Mouse (Mus musculus): ENCODE data around the gene Prkar2b.

The Prkar2b gene

GRCm38 (mm10) chr12:32060247-32061089, 628 bp downstream of the Prkar2b start:
- DNase-seq (ENCODE audit: low spot score) = peak; percentile 32

DNA sequence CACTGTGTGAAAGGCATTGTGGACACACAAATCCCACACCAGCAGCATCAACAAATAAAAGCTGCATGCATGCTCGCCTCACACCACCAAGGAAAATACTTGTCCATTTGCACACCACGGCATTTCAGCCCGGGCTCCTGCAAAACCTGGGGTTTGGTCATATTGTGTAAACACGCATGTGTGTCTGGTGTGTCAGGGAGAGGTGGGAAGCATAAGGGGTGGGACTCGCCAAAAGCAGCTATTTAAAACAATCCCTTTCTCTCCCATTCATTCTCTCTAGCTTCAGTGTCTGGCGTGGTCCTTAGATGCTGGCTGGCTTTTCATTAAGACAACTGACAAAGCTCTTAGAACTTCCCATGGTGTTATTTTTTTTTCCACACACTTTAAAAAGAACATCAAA, 1.4 kb downstream of the Prkar2b start:
- DNase-seq (ENCODE audit: low spot score) = no peak

GRCm38 (mm10) chr12:32059135-32059534, 2.0 kb downstream of the Prkar2b start:
- no peak for DNase-seq (ENCODE audit: low spot score)

- no peak for DNase-seq (ENCODE audit: low spot score)
These were observed 3.5 kb downstream of the Prkar2b start for GRCm38 (mm10) chr12:32057461-32058199.

- DNase-seq (ENCODE audit: low spot score) = no peak
These were observed 5.3 kb downstream of the Prkar2b start for GRCm38 (mm10) chr12:32055797-32056196.

DNA sequence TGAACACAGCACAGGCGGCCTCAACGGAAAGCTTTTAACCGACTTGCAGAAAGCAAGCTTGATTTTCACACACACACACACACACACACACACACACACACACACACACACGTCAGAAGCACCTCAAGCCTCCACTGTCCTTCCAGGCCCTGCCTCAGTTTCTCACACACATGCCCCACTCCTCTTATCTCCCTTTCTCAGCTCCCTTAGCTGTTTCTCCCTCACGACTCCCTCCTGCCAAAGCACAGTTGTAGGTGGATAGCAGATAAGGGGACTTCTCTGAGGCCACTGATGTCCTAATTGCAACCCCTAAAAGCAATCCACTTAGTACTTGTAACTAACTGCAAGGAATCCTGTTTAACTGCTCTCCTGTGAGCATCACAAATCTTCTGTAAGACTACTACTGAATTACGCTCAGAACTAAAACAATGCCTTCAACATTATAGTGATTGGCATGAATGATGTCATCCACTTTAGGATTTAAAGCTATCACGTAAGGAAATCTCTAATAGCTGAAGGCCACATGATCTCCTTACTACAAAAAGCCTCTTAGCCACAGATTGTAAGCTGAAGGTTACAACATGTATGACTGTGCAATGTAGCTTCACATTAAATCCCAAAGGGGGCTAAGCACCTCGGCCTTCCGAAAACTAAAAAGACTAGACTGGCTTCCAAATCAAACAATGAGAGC, 6.5 kb downstream of the Prkar2b start:
- no peak for DNase-seq (ENCODE audit: low spot score)

DNA sequence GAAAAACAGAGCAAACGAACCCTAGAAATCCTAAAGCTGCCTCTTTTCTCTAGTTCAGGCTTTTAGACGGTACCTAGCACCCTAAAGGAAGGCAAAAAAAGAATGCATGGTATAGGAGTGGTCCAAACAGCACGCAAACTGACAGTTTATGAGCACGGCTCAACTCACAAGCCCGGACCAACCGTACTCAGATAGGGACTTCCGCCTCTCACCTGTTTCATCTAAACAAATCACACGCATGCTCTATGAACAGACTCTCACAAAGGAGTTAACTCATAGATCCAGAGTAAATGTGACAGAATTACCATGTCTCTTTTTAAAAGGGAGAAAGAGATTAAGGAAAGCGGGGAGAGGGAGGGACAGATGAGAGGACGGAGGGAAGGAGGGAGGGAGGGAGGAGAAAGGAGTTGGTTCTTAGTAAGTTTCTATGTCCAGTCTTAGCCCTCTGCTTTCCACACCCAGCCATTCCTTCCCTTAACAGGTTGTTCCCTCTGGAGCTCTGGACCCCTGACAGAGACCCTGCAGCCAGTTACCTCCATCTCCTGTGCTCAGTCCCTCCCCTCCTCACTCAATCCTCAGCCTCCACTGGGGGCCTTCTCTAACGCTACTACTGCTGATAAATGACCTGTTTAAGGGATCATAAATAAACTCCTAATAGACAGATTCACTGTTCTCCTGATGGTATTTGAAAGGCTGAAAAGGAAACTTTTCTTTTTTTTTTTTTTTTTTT, 7.3 kb downstream of the Prkar2b start:
- DNase-seq (ENCODE audit: low spot score) = no peak

- DNase-seq (ENCODE audit: low spot score) = no peak
These were observed 8.2 kb downstream of the Prkar2b start for GRCm38 (mm10) chr12:32052882-32053281.

DNA sequence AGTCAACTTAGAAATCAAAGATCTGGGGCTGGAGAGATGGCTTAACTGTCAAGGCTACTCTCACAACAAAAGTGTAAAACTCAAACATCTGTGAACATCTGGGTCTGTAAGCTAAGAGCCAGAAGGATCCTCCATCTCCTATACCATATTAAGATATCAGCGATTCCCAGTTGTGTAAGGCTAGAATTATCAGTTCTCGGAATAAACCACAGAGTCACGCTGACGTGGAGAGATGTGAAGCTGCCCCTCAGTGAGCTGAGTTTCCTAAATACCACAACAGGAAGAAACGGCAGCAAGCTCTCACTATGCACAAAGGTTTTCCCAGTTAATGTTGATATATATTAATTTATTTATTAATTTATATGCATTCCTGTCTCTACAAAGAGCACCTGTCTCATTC, 10.9 kb downstream of the Prkar2b start:
- DNase-seq (ENCODE audit: low spot score) = no peak

DNA sequence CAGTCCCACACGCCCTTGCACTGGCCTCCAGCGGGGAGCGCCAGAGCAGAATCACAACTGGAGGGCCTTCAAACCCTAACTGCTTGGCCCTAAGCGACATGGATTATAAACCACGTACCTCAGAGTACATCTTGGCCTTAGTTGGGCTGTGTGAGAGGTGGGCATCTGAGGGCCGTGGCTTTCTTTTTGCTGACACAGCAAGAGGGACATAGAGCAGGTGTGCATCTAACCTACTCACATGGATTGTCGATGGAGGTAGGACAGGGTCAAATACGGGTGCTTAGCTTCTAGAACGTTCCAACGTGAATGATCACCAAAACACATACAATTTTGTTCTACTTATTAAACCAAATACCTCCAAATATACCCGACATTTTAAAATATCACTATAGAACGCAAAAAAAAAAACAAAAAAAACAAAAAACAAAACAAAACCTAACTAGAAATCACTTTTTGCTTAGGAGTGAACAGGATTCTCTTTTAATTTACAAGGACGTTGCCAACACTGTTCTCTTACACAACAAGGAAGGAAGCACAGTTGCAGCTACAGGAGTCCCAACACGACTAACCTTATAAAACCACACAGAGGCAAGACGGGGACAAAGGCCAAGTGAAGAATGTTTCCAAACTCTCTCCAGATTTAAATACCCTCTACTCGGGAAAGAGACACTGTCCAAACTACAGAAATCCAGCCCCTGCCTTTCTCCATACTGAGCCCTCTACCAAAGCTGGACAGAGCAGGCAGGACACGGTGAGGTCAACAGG, 15.3 kb downstream of the Prkar2b start:
- DNase-seq (ENCODE audit: low spot score) = no peak

GRCm38 (mm10) chr12:32044487-32045134, 16.5 kb downstream of the Prkar2b start:
- DNase-seq (ENCODE audit: low spot score) = no peak

GRCm38 (mm10) chr12:32033536-32033935, 27.6 kb downstream of the Prkar2b start:
- no peak for DNase-seq (ENCODE audit: low spot score)

DNA sequence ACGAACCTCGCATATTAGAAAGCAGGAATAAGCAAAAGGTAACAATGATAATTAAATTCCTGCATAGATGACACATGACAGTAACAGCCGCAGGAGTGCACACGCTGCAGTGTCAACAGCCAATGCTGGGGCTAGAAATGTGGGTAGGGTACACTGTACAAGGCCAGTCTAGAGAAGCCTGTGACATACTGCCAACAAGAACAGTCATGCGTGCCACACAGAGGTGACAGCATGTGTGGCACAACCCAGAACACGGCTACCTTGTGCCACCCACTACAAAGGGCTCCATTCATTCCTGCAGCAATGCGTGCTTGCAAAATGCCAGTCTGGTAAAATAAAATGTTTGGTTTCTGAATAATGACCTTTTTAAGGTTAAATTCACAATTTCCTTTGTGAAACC, 28.2 kb downstream of the Prkar2b start:
- no peak for DNase-seq (ENCODE audit: low spot score)

DNA sequence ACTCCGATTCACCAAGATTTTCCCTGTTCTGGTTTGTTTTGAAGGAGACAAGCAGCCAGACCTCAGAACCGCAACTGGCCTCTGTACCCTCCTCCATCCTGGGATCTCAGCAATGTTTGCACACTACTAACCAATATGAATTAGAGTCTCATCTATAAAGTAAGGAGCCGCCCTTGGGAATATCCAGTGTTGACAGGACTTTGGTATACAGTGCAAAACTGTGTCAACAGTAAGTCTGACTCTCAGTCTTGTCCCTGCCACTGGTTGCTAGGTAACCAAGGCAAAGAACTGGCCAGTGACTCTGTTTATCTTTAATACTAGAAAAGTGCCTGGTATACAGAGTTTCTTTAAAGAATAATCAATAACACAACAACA, 42.7 kb downstream of the Prkar2b start:
- no peak for DNase-seq (ENCODE audit: low spot score)

DNA sequence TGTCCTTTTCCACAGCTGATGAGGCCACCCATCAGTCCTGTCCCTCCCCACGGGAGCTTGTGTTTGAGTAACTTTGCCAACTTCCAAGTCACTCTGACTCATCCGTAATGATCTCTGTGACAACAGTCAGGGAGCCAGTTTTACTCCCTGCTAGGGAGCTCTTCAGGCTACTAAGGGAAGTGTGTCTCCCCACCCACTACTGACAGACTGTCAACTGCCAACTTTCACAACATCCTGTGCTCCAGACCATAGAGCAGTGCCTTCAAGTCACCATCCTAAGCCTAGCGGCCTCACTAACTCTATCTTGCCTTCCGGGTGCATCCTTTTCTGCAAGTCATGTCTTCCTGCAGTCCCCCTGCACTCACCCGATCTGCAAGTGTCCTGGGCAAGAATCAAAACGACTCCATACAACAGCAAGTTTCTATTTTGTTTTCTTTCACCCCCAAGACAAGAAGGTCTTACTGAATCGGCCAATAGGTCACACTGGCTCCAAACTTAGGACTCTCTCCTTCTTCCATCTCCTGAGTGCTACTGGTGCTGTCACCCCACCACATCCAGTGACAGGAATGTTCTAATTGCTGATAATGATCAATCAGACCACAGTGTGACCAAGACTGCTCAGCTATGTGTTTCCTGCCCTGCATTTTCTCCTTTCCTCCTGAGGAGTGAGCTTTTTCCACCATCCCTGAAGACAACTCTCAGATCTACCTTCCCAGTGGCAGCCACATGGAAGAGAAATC, 43.3 kb downstream of the Prkar2b start:
- DNase-seq (ENCODE audit: low spot score) = no peak

GRCm38 (mm10) chr12:32016472-32016871, 44.6 kb downstream of the Prkar2b start:
- no peak for DNase-seq (ENCODE audit: low spot score)

DNA sequence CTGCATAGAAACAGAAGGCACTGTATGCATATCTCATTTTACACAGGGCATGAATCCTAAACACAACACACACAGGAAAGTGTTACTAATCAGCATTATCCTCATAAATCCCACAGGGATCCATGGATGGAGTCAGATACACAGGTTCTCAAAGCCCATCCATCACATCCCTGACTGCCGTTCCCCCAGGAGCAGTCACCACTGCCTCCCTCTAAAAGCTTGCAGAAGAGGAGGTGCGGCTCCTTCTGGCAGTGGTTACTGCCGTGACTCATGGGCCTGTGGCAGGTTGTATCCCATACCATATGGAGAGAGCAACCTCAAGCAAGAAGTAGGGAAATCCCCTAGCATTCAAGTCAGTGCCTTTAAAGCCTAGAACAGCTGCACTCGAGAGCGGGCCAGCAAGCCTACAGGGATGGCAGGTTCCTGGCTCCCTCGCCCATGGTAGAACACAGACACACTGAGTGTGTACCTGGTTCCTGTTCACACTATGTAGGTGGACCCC, 45.8 kb downstream of the Prkar2b start:
- no peak for DNase-seq (ENCODE audit: low spot score)

- no peak for DNase-seq (ENCODE audit: low spot score)
These were observed 46.3 kb downstream of the Prkar2b start for GRCm38 (mm10) chr12:32014811-32015210.

DNA sequence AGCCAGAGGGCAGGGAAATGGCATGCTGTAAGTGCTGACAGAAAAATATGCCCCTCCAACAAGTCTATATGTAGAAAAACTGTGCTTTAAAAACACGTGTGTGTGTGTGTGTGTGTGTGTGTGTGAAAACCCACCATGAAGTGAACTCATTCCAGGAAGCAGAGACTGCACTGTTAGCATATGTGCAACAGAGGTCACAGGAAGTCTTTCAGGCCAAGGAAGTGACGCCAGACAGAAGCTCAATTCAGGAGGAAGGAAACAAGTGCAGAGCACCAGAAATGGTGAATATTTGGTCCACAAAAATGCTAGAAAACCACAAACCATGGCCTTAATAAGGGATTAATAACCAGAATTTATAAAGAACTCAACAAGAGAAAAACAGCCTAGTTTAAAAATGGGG, 48.9 kb downstream of the Prkar2b start:
- no peak for DNase-seq (ENCODE audit: low spot score)

DNA sequence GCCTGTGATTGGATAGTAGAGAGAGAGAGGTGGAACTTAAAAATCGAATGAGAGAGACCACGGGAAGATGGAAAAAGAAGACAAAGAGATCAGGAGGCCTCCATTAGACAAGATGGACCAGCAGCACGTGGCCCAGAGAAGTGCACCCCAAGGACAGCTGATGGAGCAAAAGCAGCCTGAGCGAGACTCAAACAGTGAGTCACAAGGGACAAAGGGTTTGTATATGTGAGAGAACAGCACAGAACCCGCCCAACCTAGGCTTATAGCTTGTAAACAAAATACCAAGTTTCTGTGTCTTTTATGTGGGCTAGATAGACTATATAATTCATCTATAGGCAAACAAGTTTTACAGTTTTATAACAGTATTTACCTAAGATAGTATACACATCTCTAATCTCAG, 50.0 kb downstream of the Prkar2b start:
- no peak for DNase-seq (ENCODE audit: low spot score)
